Mouse (Mus musculus): Measurements from ENCODE around the gene Mcoln3. TPM values are rescaled to one million over a fixed set of nuclear protein-coding genes. Genes with fewer than 3 reads are reported as not detected.
A peak's percentile ranks its signal among the peaks of the same experiment; 100 is the strongest.

The Mcoln3 gene
- polyA plus RNA-seq, 1 experiment from 2014 or later = 137 TPM

DNA sequence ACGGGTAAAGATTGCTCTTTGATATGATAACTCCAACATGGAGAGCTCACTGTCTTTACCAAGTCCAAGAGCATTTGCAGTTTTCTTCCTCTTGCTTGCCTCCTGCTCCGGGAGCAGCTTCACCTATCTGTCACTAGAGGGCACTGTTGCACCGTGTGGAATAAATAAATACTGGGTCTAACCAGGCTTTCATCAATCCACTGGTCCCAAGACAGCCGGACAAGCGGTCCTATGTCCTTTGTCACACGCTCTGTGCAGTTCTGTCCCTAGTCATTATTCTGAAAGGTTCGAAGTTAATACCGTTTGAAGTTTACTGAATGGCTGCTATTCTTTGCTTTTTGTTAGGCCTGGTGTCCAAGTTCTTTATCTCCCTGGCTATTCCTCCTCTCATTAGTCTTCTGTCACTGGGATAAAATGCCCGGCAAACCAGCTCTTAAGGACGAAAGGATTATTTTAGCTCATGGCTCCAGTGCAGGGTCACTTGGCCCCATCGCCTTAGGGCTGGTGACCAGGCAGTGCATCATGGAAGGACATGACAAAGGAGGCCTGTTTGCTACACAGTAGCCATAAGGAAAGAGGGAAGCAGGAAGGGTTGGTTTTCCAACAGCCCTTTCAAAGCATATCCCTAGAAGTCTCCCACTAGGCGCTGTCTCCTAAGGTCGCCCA, 67.9 kb downstream of the Mcoln3 start:
- Histone ChIP-seq H3K36me3 (ENCODE audit: control insufficient read depth, insufficient read depth) (0 out of 2 replicates have a peak, but pooled peaks cover 3% of the 10 kb centered on the region), H3K4me2 (replicated peaks; ENCODE audit: low read depth) (no peak overlapping the region), H3K27me3 (replicated peaks; ENCODE audit: control insufficient read depth, insufficient read depth, low read length) (no peaks in the 10 kb centered on the region), H3K4me3 (ENCODE audit: low read depth, low read length) (no peak overlapping the region), H3K9ac (ENCODE audit: low read depth, low read length) (no peak overlapping the region), H3K9me3 (ENCODE audit: control insufficient read depth) (no peaks in the 10 kb centered on the region), H3K4me1 (replicated peaks; ENCODE audit: control insufficient read depth, insufficient read depth, low read length) (no peaks in the 10 kb centered on the region), H3K27ac (ENCODE audit: low read depth, low read length) (no peak overlapping the region)
- peak; percentile 49 for ATAC-seq
- peak; percentile 98 for TF ChIP-seq CTCF (IDR thresholded peaks at IDR 0.05; ENCODE audit: low read depth)
- 31% methylated on average over 13 of the region's 13 CpGs for WGBS

GRCm38 (mm10) chr3:146186033-146186432, 68.8 kb downstream of the Mcoln3 start:
- H3K36me3 ChIP-seq (ENCODE audit: control insufficient read depth, insufficient read depth) = 0 out of 2 replicates have a peak, but pooled peaks cover 3% of the 10 kb centered on the region
- 84% methylated on average over 10 of the region's 10 CpGs for WGBS
- no peaks in the 10 kb centered on the region for H3K4me1 ChIP-seq (replicated peaks; ENCODE audit: control insufficient read depth, insufficient read depth, low read length)
- no peak for ATAC-seq
- no peaks in the 10 kb centered on the region for H3K27me3 ChIP-seq (replicated peaks; ENCODE audit: control insufficient read depth, insufficient read depth, low read length)
- no peak overlapping the region for H3K9ac ChIP-seq (ENCODE audit: low read depth, low read length)
- H3K27ac ChIP-seq (ENCODE audit: low read depth, low read length) = no peak overlapping the region
- no peak overlapping the region for H3K4me3 ChIP-seq (ENCODE audit: low read depth, low read length)
- no peaks in the 10 kb centered on the region for H3K9me3 ChIP-seq (ENCODE audit: control insufficient read depth)
- TF ChIP-seq CTCF (IDR thresholded peaks at IDR 0.05; ENCODE audit: low read depth) = no peak
- no peak overlapping the region for H3K4me2 ChIP-seq (replicated peaks; ENCODE audit: low read depth)

DNA sequence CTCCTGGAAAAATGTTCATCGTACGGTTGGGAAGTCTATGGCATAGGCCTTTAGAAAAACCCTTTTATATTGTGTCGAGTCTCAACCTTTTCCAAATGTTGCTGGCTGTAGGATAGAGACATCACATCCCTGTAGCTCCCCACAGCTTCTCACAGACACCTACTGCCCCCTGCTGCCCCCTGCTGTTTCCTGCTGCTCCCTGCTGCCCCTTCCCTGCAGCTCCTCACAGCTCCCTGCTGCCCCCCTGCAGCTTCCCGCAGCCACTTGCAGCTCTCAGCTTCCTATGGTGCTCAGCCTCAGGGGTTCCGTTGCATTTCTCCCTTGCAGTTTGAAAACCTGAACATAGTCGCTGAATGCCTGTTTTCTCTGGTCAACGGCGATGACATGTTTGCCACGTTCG, 72.7 kb downstream of the Mcoln3 start:
- Histone ChIP-seq H3K4me1 (replicated peaks; ENCODE audit: control insufficient read depth, insufficient read depth, low read length) (no peaks in the 10 kb centered on the region), H3K9me3 (ENCODE audit: control insufficient read depth) (no peaks in the 10 kb centered on the region), H3K36me3 (ENCODE audit: control insufficient read depth, insufficient read depth) (no peaks in the 10 kb centered on the region), H3K27ac (ENCODE audit: low read depth, low read length) (no peak overlapping the region), H3K9ac (ENCODE audit: low read depth, low read length) (no peak overlapping the region), H3K4me3 (ENCODE audit: low read depth, low read length) (no peak overlapping the region), H3K27me3 (replicated peaks; ENCODE audit: control insufficient read depth, insufficient read depth, low read length) (no peaks in the 10 kb centered on the region), H3K4me2 (replicated peaks; ENCODE audit: low read depth) (no peak overlapping the region)
- ATAC-seq = no peak
- TF ChIP-seq CTCF (IDR thresholded peaks at IDR 0.05; ENCODE audit: low read depth) = peak; percentile 56
- WGBS = 81% methylated on average over 10 of the region's 10 CpGs

Other genes starting within 250 kb of the Mcoln3 start
- gene Bcl10, start 194.6 kb upstream of the Mcoln3 start, polyA plus RNA-seq (2015; fragmentation: Nextera tagmentation; extraction: Ambion mirVana) = 39.1 and 40.3 TPM in 2 replicates
- 38.7 and 38.9 TPM in 2 replicates for gene 2410004B18Rik, start 179.4 kb upstream of the Mcoln3 start, polyA plus RNA-seq (2015; fragmentation: Nextera tagmentation; extraction: Ambion mirVana)
- 0.98 and 1.5 TPM in 2 replicates for gene Syde2, start 129.6 kb upstream of the Mcoln3 start, polyA plus RNA-seq (2015; fragmentation: Nextera tagmentation; extraction: Ambion mirVana)
- gene Wdr63, start 9.3 kb upstream of the Mcoln3 start, polyA plus RNA-seq (2015; fragmentation: Nextera tagmentation; extraction: Ambion mirVana) = 0.89 and 1.0 TPM in 2 replicates
- gene Mcoln2, start 32.4 kb downstream of the Mcoln3 start, polyA plus RNA-seq (2015; fragmentation: Nextera tagmentation; extraction: Ambion mirVana) = 6.4 TPM in 2 replicates
- 10.7 TPM in 2 replicates for gene Lpar3, start 103.5 kb downstream of the Mcoln3 start, polyA plus RNA-seq (2015; fragmentation: Nextera tagmentation; extraction: Ambion mirVana)